Mouse (Mus musculus) macrophage (primary cell): ENCODE data around the gene Pfdn6. TPM values are rescaled to one million over a fixed set of nuclear protein-coding genes. Genes with fewer than 3 reads are reported as not detected.
A peak's percentile ranks its signal among the peaks of the same experiment; 100 is the strongest.
"Not testable (repeated sequence)": the region's sequence is repeated elsewhere in the genome, so short reads cannot be mapped to it uniquely, and the experiment has no call there.

ENCODE experiments used
- H3K27ac ChIP-seq: fragments of 350-480 bp; formaldehyde crosslinking; 2 replicates; pipeline ENCODE4 v1.9.0; 2021
- H3K36me3 ChIP-seq: fragments of 350-480 bp; formaldehyde crosslinking; 2 replicates; pipeline ENCODE4 v1.9.0; 2021; ENCODE audit errors: inconsistent target
- H3K4me3 ChIP-seq: fragments of 350-480 bp; formaldehyde crosslinking; 2 replicates; pipeline ENCODE4 v1.9.0; 2021; ENCODE audit errors: inconsistent target
- H3K79me2 ChIP-seq: fragments of 350-480 bp; formaldehyde crosslinking; 2 replicates; pipeline ENCODE4 v1.9.0; 2021; ENCODE audit errors: inconsistent target
- WGBS: methylation state at CpG from one replicate; pipeline ENCODE4 v1.1.7; 2026; ENCODE audit warnings: inconsistent platforms; ENCODE audit not compliant: missing documents; 5-methylcytosine and 5-hydroxymethylcytosine counted together
- polyA plus RNA-seq: library from polyadenylated mRNA; stranded (reverse); fragments of 250-400 nt; gene quantifications from 3 replicates; pipeline ENCODE4 v1.2.4, GENCODE M21; 2018; ENCODE audit warnings: inconsistent platforms

Gene Pfdn6
- polyA plus RNA-seq, 1 experiment from 2014 or later = 39.8 TPM

DNA sequence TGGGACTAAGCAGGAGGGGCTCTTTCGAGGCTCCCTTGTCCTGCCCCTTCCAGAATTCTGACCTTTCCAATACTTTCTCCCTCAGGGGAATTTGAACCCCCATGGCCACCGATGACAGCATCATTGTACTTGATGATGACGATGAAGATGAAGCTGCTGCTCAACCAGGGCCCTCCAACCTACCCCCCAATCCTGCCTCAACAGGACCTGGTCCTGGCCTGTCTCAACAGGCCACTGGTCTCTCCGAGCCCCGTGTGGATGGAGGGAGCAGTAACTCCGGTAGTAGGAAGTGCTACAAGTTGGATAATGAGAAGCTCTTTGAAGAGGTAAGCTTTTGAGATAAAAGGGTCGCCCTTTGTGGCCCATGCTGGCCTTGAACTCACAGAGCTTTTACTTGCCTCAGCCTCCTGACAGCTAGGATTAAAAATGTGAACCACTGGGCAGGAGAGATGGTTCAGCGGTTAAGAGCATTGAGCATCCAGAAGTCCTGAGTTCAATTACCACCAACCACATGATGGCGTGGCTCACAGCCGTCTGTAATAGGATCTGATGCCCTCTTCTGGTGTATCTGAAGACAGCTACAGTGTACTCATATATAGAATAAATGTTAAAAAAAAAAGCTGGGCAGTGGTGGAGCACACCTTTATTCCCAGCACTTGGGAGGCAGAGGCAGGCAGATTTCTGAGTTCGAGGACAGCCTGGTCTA is 29.6 kb downstream of the Pfdn6 start:
- WGBS = 41% methylated on average over 11 of the region's 11 CpGs
- H3K27ac ChIP-seq = peak overlapping the region; percentile 93

DNA sequence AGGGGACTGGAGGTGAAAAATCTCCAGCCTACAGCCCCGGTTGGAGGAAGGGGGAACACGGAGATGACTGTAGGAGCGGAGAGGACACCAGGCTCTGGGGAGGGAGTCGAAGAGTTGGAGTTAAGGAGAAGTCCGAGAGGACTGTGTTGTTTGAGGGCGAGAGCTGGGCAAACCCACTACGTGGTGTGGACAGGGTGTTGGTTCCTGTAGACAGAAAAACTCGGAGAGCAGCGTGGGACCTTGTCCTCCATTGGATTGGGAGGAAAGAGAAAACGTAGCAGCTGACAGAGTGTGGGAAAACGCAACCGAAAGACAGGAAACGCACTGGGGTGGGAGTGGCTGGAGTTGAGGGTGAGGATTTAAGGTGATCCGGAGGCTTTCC is 30.3 kb downstream of the Pfdn6 start:
- Histone ChIP-seq H3K36me3 (peaks cover 37% of the 10 kb centered on the region; the same call in 1 of the 2 replicates), H3K4me3 (peak overlapping the region; percentile 95), H3K79me2 (peaks cover 67% of the 10 kb centered on the region), H3K27ac (peak overlapping the region; percentile 93)
- 3% methylated on average over 14 of the region's 14 CpGs for WGBS

More for the DNA sequence above, 29.6 kb downstream of the Pfdn6 start:
- Histone ChIP-seq H3K4me3 (peak overlapping the region; percentile 95), H3K79me2 (peaks cover 70% of the 10 kb centered on the region), H3K36me3 (peaks cover 41% of the 10 kb centered on the region; the same call in 1 of the 2 replicates)

DNA sequence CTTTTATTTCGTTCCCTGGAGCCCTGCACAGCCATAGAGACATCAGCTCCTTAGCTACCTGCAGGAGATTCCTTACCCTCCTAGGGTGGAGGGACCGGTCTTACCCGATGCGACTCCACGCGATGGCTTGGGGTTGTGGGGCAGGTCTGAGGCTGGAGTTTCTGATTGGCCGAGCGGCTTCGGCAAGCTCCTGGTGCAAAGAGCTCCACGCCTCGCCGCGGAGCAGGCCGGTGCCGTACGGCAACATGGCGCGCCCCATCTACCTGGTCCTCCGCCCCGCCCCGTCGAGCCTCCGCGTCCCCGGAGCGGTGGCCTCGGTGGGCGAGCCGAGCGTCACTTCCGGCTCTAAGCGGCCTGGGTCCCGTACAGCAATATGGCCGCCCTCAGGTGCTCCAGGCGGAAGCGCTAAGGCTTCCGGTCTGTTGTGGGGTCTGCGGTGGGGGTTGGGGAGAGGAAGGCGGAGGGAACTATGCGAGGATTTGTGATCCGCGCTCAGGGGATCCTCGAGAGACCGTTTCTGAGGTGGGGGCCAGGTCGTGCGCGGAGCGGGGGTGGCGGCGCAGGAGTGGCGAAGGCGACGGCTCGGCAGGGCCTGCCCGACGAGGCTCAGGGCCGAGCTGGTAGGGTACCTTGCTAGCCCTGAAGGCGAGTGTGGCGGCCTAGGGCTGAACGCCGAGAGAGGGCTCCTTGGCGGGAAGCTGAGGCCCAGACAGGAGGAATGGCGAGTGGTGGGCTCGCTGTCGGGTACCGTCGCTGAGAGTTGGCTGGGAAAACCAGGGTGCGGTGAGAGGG is 30.9 kb downstream of the Pfdn6 start, which contains the start of gene Daxx:
Daxx (plus strand) TSS at position 338 of the 792 bp plus-strand sequence.
- H3K27ac ChIP-seq = peak within 1 kb of the TSS; percentile 93
- under 1% methylated on average over 68 of the region's 68 CpGs for WGBS

DNA sequence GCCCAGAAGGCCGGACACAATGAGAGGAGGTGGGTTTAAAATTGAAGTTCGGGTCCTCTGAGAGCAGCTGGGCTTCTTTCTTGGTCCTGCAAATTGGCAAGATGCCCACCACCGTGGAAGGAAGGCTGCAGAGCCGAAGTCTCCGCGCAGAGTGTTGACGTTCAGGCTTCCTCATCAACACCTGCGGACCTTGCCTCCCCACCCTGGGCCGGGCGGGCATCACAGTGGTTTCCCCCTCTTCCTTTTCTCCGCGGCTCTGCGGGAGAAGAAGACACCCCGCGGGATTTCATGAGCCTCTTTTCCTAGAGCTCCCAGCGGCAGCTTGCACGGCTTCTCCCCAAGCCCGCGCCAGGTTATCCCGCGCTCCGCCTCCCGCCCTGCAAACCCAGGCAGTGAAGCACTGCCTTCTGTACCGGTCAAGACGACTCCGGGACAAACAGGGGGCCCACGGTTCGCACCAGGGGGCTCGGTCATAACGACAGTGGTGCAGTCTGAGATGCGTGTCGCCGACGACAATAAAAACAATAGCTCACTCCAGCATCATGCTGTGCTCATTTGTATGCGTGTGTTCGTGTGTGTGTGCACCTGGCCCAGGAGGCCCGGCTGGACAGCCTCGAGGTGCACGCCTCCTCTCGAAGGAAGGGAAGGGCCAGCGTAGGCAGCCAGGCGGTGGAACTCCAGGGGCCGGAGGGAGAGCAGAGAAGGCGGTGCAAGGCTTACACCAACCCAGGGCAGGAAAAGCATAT is 31.6 kb downstream of the Pfdn6 start:
- Histone ChIP-seq H3K4me3 (peak overlapping the region; percentile 70), H3K27ac (peak overlapping the region; percentile 51), H3K79me2 (peaks cover 53% of the 10 kb centered on the region), H3K36me3 (peaks cover 23% of the 10 kb centered on the region; the same call in 1 of the 2 replicates)
- WGBS = under 1% methylated on average over 42 of the region's 44 CpGs

More for the DNA sequence above, 30.9 kb downstream of the Pfdn6 start, which contains the start of gene Daxx:
- Histone ChIP-seq H3K79me2 (peaks cover 61% of the 10 kb centered on the region), H3K36me3 (peaks cover 31% of the 10 kb centered on the region; the same call in 1 of the 2 replicates), H3K4me3 (peak within 1 kb of the TSS; percentile 95)

DNA sequence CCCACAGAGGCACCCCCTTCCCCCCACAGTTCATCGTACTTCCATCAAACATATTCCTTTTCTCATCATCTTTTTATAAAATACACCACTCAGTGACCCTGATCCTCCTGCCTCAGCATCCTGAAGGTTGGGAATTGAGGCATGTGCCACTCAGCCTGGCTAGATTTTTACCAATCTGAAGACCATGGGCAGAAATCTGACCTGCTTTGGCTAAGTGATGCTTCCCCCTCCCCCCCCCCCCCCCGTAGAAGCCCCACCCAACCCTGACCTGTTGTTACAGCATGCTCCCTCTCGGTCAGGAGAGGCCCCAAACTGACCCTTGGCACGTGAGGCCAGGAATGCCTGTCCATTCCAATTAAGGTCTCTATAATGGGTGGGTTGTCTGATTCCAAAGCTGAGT is 35.3 kb downstream of the Pfdn6 start, which contains the start of gene Platr17:
Platr17 (plus strand) TSS at position 301 of the 400 bp plus-strand sequence.
- WGBS = 64% methylated on average over 3 of the region's 4 CpGs

DNA sequence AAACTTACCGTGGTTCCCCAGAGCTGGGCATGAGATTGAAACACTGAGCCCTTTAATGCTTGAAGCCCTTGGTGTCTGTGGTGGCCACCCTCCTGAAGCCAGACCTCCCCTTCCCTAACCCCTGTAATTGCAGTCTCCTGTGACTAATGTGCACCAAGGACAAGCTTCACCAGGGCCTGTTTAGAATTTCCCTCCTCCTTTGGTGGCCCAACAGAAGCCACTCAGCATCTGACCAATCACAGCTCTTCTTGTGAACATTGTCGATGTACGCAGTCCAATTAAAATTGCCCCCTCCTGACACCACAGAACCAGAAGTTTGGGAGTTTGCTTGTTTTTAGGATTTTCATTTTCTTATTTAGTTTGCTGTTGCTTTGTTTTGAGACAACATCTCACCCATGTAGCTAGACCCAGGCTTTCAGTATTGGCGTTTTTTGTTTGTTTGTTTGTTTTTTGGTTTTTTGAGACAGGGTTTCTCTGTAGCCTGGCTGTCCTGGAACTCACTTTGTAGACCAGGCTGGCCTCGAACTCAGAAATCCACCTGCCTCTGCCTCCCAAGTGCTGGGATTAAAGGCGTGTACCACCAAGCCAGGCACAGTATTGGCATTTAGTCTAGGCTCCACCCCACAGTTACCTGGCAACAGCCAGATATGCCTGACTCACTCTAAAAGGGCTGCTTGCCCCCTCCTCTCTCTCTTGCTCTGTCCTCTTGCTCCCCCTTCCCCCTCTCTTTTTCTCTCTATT is 36.1 kb downstream of the Pfdn6 start:
- Histone ChIP-seq H3K27ac (peak overlapping the region; percentile 65), H3K79me2 (peaks cover 17% of the 10 kb centered on the region; the same call in 1 of the 2 replicates)
- not testable (repeated sequence) for H3K4me3 ChIP-seq, H3K36me3 ChIP-seq
- 83% methylated on average over 6 of the region's 6 CpGs for WGBS

More for the DNA sequence above, 35.3 kb downstream of the Pfdn6 start, which contains the start of gene Platr17:
- 0 out of 2 replicates have a peak within 1 kb of the TSS, but pooled peaks have one; percentile 65 for H3K27ac ChIP-seq
- H3K79me2 ChIP-seq = peaks cover 17% of the 10 kb centered on the region; the same call in 1 of the 2 replicates
- not testable (repeated sequence) for H3K4me3 ChIP-seq, H3K36me3 ChIP-seq

DNA sequence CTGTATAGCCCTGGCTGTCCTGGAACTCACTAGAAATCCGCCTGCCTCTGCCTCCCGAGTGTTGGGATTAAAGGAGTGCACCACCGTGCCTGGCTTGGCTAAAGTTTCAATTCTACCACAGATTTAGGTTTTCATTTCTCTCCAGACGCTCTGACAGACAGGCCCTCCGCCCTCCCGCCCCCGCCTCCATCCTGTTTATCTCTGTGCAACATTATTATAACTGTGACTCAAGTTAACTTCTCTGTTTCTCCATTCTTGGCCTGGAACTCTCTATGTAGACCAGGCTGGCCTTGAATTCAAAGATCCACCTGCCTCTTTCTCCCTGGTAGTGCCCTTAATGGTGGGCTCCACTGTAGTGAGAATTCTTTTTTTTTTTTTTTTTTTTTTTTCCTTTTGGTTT is 37.7 kb downstream of the Pfdn6 start:
- Histone ChIP-seq H3K79me2 (peaks cover 6% of the 10 kb centered on the region; the same call in 1 of the 2 replicates), H3K36me3 (no peaks in the 10 kb centered on the region), H3K27ac (peak overlapping the region; percentile 65), H3K4me3 (no peak overlapping the region)
- 27% methylated on average over 7 of the region's 7 CpGs for WGBS

DNA sequence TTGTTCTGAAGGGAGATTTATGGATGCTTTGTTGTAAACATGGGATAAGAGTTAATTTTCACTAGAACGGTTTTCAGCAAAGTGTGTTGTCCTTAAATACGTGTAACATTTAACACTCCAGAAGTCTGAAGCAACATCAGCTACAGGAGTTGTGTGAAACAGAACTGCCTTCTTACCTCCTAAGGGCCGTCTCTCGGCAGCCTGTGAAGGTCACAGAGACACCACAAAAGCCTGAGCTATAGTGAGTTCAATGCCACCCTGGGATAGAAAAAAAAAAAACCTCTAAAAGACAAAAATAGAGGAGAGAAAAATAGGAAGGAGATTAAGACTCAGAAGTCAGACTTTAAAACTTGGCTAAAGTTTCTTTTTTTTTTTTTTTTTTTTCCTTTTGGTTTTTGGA is 38.1 kb downstream of the Pfdn6 start:
- Histone ChIP-seq H3K79me2 (peaks cover 3% of the 10 kb centered on the region; the same call in 1 of the 2 replicates), H3K27ac (peak overlapping the region; percentile 65), H3K36me3 (no peaks in the 10 kb centered on the region), H3K4me3 (no peak overlapping the region)
- 63% methylated on average over 4 of the region's 4 CpGs for WGBS

DNA sequence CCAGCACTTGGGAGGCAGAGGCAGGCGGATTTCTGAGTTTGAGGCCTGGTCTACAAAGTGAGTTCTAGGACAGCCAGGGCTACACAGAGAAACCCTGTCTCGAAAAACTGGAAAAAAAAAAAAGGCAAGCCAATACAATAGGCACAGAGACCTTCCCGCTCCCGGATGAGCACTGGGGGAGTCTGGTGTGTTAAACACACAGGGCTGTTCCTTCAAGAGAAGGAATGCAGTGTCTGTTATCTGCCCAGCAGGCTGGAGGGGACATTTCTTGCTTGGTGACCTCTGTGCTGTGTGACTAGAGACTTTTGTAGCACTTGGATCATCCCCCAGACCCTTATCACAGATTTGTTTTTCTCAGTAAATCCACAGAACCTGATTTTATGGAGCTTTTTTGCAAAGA is 38.5 kb downstream of the Pfdn6 start:
- WGBS = 100% methylated on average over 4 of the region's 4 CpGs
- Histone ChIP-seq H3K36me3 (no peaks in the 10 kb centered on the region), H3K79me2 (no peaks in the 10 kb centered on the region; the same call in 1 of the 2 replicates), H3K27ac (peak overlapping the region; percentile 65), H3K4me3 (no peak overlapping the region)

DNA sequence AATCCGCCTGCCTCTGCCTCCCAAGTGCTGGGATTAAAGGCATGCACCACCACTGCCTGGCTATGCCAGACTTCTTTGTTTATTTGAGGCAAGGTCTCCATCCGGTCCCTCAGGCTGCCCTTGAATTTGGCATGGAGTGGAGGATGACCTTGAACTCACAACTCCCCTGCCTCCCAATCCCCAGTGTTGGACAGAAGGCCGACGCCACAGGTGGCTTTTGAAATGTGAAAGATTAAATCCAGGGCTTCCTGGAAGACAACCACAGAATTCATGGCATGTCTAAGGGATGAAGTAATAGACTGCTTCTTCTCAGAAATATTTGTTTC is 39.2 kb downstream of the Pfdn6 start:
- Histone ChIP-seq H3K36me3 (no peaks in the 10 kb centered on the region), H3K4me3 (no peak overlapping the region), H3K79me2 (no peaks in the 10 kb centered on the region), H3K27ac (no peak overlapping the region)
- WGBS = 95% methylated on average over 4 of the region's 4 CpGs

DNA sequence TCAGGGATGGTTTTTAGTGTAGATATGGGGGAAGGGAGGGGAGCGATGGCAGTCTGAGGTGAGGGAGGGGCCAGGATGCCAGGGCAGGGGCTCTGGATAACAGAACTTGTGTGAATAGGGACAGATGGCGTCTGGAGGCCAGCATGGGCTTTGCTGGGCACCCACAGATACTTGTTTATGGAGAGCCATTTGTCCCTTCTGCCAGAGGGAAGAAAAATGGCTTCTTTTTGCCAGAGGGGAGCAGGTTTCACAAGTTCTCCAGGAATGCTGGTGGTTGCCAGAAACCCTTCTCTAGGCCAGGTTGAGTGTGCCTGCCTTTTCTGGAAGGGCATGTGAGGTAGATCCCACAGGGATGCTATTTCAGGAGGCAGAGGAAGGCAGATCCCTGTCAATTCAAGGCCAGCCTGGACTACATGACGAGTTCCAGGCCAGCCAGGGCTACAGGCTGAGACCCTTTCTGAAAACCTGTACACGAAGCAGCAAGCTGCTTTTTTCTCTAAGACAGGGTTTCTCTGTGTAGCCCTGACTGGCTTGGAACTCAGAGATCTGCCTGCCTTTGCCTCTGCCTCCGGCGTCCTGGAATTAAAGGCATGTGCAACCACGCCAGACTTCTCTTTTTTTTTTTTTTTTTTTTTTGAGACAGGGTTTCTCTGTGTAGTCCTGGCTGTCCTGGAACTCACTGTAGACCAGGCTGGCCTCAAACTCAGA is 39.7 kb downstream of the Pfdn6 start:
- Histone ChIP-seq H3K27ac (no peak overlapping the region), H3K36me3 (no peaks in the 10 kb centered on the region), H3K79me2 (no peaks in the 10 kb centered on the region), H3K4me3 (no peak overlapping the region)
- 72% methylated on average over 7 of the region's 7 CpGs for whole genome bisulfite sequencing

DNA sequence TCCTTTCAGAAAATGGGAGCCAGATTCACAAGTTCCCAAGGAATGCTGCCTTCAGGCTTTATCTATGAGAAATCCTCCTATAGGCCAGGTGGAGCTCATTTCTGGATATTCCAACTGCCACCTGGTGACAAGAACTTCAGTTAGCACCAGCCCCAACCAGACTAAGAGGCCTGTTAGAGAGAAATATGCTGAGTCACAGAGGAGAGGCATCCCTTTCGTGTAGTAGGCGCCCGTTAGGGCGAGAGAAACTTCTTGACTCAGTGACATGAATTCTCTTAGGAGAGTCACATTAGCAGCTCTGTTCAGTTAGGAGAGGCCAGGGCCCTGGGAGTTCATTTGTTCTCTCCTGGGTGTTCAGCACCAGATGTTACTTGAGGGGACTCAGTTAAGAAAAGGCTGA is 40.5 kb downstream of the Pfdn6 start:
- 68% methylated on average over 4 of the region's 4 CpGs for WGBS
- H3K27ac ChIP-seq = no peak overlapping the region
- no peaks in the 10 kb centered on the region for H3K79me2 ChIP-seq
- no peak overlapping the region for H3K4me3 ChIP-seq
- H3K36me3 ChIP-seq = no peaks in the 10 kb centered on the region

DNA sequence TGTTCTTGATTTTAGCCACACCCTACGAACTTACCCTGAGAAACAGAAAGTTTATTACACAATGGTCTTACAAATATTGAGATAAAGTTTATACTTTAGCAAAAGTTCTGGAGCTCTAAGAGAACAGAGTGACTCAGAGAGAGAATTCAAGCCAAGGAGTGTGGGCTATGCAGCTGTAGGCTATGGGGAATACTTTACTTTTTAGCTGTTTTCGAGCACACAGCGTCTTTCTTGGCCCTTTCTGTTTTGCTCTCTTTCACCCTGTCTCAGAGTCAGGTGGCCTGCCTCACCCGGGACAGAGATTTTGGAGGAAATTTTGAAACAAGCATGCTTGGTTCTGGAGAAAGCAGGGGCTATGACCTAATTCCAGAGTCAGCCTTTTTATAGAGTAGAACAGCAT is 42.0 kb downstream of the Pfdn6 start:
- H3K36me3 ChIP-seq, H3K27ac ChIP-seq, H3K4me3 ChIP-seq, H3K79me2 ChIP-seq: not testable (repeated sequence)
- 86% methylated on average over 3 of the region's 4 CpGs for WGBS
